Mouse (Mus musculus) limb, embryonic 14.5 days (tissue): ENCODE measurements at regions not wholly inside any gene's neighbourhood (a gene's known extent, or its start where the extent isn't known, plus 50 kb on each side); places are given as distances from the start of the nearest gene placed in this dataset.

Experiments used
- ATAC-seq: fragments of 200-750 bp; cut with Nextera tagmentation; 2 replicates; pipeline ENCODE4 v1.8.0; 2017; ENCODE audit warnings: low read depth, moderate number of reproducible peaks, moderate TSS enrichment; ENCODE audit not compliant: low FRiP score
- DNase-seq: peaks from one replicate; pipeline ENCODE4 v3.0.0-alpha.2; 2015; ENCODE audit warnings: low spot score
- H3K27ac ChIP-seq: fragments of 300-500 bp; sonication (generic); replicated peaks from 2 replicates; pipeline ENCODE4 v1.5.1; 2014; ENCODE audit warnings: low read depth, mild to moderate bottlenecking, low read length, moderate library complexity, mixed read lengths
- H3K27me3 ChIP-seq: fragments of 300-500 bp; sonication (generic); 2 replicates; pipeline ENCODE4 v1.6.1; 2014; ENCODE audit warnings: low read length, mixed read lengths; ENCODE audit not compliant: control insufficient read depth, insufficient read depth
- H3K36me3 ChIP-seq: fragments of 300-500 bp; sonication (generic); 2 replicates; pipeline ENCODE4 v1.6.1; 2014; ENCODE audit warnings: mild to moderate bottlenecking, low read length, moderate library complexity, mixed read lengths; ENCODE audit not compliant: control insufficient read depth, insufficient read depth
- H3K4me1 ChIP-seq: fragments of 300-500 bp; sonication (generic); 2 replicates; pipeline ENCODE4 v1.6.1; 2014; ENCODE audit warnings: antibody characterized with exemption, low read length, mixed read lengths; ENCODE audit not compliant: control insufficient read depth, insufficient read depth
- H3K4me2 ChIP-seq: fragments of 300-500 bp; sonication (generic); replicated peaks from 2 replicates; pipeline ENCODE4 v1.6.1; 2014; ENCODE audit warnings: low read depth, mild to moderate bottlenecking, low read length, moderate library complexity; ENCODE audit not compliant: severe bottlenecking
- H3K4me3 ChIP-seq: fragments of 300-500 bp; sonication (generic); replicated peaks from 2 replicates; pipeline ENCODE4 v1.5.1; 2014; ENCODE audit warnings: low read length
- H3K9ac ChIP-seq: fragments of 300-500 bp; sonication (generic); 2 replicates; pipeline ENCODE4 v1.6.1; 2014; ENCODE audit warnings: mild to moderate bottlenecking, low read depth, low read length, moderate library complexity; ENCODE audit not compliant: severe bottlenecking
- H3K9me3 ChIP-seq: fragments of 300-500 bp; sonication (generic); 2 replicates; pipeline ENCODE4 v1.6.1; 2016; ENCODE audit warnings: low read length; ENCODE audit not compliant: control insufficient read depth
- POLR2A ChIP-seq: fragments of 200-500 bp; IDR thresholded peaks from 2 replicates; pipeline ENCODE4 v1.8.0; 2012; ENCODE audit warnings: inconsistent platforms, mild to moderate bottlenecking, moderate library complexity, borderline replicate concordance; ENCODE audit not compliant: insufficient read depth, insufficient read length; ENCODE audit errors: extremely low read depth
- WGBS: fragments of 180-500 bp; shearing (Covaris S2); extraction: QIAGEN DNeasy Blood & Tissue Kit; methylation state at CpG from one replicate; pipeline ENCODE4 v1.1.7; 2014; 5-methylcytosine and 5-hydroxymethylcytosine counted together

DNA sequence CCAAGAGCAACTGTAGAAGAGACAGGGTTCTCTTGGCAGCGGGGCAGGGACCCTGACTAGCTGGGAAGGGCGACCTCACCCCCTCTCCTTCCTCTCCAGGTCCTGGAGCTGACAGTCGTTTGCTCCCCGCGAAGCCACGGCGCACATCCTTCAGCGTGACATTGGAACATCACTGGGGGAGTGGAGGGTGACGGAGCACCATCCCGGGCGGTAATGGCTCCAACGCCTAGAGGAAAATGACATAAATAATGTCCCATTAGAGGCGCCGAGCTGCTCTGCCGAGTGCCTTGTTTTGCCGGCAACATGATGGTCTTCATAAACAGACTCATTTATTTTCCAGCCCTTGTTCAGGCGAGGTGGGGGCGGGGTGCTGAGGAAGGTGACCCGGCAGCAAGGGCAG lies 62.3 kb upstream of the Ctnnbl1 start:
- DNase-seq: no peak
- 44% methylated on average over 18 of the region's 19 CpGs for WGBS
- no peak overlapping the region for H3K27ac ChIP-seq
- no peak overlapping the region for H3K4me3 ChIP-seq
- H3K27me3 ChIP-seq: no peaks in the 10 kb centered on the region
- no peak overlapping the region for H3K9ac ChIP-seq
- no peaks in the 10 kb centered on the region for H3K9me3 ChIP-seq
- ATAC-seq: no peak
- no peaks in the 10 kb centered on the region for H3K36me3 ChIP-seq
- no peak overlapping the region for H3K4me2 ChIP-seq
- H3K4me1 ChIP-seq: no peaks in the 10 kb centered on the region
- TF ChIP-seq POLR2A: no peak

DNA sequence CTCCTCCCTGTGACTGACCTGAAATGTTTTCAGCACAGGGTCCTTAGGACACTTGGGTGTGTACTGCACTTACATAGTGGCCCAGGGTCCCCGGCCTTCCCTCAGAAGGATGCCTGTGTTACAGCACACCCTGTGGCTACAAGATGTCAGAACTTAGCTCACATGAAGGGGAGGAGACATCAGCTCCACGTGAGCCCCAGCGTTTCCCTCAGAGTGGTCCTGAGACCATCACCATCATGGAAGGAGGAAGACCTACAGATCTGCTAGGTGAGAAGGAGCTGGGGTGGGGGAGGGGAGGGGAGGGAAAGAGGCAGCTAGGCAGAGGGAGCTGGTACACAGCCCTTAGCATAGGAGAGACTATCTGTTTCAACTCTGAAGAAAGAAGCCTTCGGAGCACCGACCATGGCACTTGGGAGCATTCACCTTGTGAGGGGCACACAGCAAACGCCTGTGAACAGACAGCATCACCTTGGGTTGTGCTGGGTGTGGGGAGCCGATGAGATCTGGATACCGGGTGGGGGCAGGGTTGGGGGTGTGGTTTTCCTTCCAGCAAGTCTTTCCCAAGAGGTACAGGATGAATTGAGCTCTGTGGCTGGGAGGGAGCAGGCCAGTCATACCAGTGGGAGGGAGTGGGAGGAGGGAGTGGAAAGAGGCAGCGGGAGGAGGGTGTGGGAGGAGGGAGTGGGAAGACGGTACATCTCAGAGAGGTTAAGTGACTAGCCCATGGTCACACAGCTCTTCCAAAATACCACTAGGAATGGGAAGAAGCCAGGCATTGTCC lies 60.6 kb upstream of the Ctnnbl1 start:
- DNase-seq: no peak
- Histone ChIP-seq H3K27ac (no peak overlapping the region), H3K36me3 (no peaks in the 10 kb centered on the region), H3K9me3 (no peaks in the 10 kb centered on the region), H3K4me3 (no peak overlapping the region), H3K4me1 (no peaks in the 10 kb centered on the region), H3K27me3 (no peaks in the 10 kb centered on the region), H3K9ac (no peak overlapping the region), H3K4me2 (no peak overlapping the region)
- TF ChIP-seq POLR2A: no peak
- no peak for ATAC-seq
- 43% methylated on average over 10 of the region's 10 CpGs for WGBS

DNA sequence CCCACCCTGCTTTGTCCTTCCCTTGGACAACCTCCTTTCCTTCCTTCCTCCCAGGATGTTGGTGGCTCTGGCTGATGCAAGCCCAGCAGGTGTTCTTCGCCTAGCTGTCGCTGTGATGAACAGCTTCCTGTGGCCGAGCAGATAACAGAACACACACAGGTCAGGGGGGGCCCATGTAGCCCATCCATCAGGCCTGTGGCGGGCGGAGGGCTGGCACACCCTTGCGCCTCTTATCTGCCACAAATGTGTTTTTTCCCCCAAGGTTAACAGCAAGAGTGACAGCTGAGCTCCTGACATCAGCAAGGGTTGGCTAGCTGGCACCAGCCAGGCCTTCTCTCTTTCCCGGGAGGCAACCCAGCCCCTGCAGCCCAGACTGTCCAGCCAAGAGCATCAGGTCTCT lies 59.9 kb upstream of the Ctnnbl1 start:
- H3K4me3 ChIP-seq: no peak overlapping the region
- no peak for TF ChIP-seq POLR2A
- ATAC-seq: no peak
- no peak overlapping the region for H3K4me2 ChIP-seq
- H3K9me3 ChIP-seq: no peaks in the 10 kb centered on the region
- WGBS: 30% methylated on average over 7 of the region's 7 CpGs
- no peak overlapping the region for H3K27ac ChIP-seq
- no peaks in the 10 kb centered on the region for H3K36me3 ChIP-seq
- no peaks in the 10 kb centered on the region for H3K4me1 ChIP-seq
- no peaks in the 10 kb centered on the region for H3K27me3 ChIP-seq
- no peak overlapping the region for H3K9ac ChIP-seq
- DNase-seq: no peak

DNA sequence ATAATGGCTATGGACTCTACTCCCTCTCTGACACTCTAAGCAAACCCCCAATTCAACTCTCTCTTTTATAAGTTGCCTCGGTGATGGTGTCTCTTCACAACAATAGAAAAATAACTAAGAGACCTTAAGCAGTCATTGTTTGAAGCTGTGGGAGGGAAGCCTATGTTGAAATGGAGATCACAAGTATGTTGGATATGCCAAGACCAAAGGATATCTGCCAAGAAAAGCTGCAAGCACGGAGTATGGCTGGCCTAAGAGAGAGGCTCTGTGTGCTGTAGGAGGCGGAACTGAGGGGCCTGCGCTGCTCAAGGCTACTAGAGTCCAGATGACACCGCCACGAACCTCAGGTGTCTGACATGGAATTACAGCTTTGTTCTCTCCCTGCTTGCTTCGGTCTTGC lies 55.3 kb upstream of the Ctnnbl1 start:
- ATAC-seq: no peak
- WGBS: 85% methylated on average over 7 of the region's 7 CpGs
- H3K9me3 ChIP-seq: no peaks in the 10 kb centered on the region

More for the DNA sequence above, 55.3 kb upstream of the Ctnnbl1 start:
- TF ChIP-seq POLR2A: no peak
- H3K9ac ChIP-seq: no peak overlapping the region
- no peak for DNase-seq
- H3K27ac ChIP-seq: no peak overlapping the region
- no peaks in the 10 kb centered on the region for H3K4me1 ChIP-seq
- H3K4me2 ChIP-seq: no peak overlapping the region
- H3K4me3 ChIP-seq: no peak overlapping the region
- H3K27me3 ChIP-seq: no peaks in the 10 kb centered on the region
- no peaks in the 10 kb centered on the region for H3K36me3 ChIP-seq
